Mouse (Mus musculus) fibroblast of lung, adult 2 months (primary cell): ENCODE data around the gene Mcat.

ENCODE experiments used
- DNase-seq: peaks from one replicate; pipeline ENCODE4 v3.0.0-alpha.2; 2011; ENCODE audit warnings: low read depth

Gene Mcat

DNA sequence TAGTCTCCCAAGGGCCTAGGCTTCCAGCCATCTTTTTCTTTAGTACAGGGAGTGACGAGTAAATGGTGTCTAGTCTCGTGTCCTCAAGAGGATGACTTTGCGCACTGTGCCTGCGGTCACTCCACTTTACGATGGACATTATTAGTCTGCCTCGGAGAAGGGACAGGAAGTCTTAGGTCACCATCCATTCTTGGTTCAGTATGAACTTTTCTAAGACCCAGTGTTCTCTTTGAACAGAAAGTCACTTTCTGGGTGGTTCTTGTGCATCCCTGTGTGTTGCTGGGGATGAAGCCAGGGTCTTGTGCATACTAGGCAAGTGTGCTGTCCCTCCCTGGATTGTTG lies 27.7 kb downstream of the Mcat start:
- no peak for DNase-seq

DNA sequence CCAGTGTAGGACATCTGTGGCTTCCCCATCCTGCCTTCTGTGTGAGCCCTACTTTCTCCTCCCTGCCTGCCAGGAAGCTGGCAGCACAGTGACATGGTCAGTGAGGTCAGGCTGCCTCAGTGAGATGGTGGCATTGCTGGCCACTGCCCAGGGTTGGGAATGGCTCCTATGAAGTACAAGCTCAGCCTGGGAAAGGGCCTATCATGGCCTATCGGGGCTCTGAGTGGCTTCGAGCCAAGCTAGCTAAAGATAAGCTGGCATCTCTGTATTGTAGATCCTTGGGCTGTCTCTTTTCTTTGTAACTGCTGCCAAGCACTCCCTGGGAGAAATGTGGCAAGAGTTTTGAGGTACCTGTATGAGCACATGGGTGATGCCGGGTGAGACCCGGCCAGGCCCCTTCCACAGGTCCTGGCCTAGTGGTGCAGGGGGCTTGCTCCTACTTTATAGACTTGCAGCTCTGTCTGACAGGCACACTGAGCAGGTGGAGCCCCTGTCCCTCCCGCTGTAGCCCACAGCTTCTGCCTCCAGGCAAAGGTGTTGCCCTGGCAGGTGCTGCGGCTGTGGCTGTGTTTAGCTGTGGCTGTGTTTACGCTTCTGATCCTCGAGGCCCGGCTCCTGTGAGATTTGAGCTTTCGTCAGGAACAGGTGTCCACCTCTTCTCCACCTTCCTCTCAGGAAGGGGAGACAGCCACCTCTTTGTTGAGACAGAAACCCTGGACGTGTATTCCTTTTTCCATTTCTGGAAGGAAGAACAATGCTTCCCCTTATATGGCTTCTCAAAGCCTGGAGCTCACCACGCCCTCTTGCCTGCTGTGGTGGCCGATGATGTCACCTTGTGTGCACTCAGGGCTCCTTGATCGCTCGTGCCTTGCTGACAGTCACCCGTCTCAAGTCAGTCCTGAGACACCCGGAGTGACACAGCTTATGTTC lies 28.4 kb downstream of the Mcat start:
- no peak for DNase-seq

DNA sequence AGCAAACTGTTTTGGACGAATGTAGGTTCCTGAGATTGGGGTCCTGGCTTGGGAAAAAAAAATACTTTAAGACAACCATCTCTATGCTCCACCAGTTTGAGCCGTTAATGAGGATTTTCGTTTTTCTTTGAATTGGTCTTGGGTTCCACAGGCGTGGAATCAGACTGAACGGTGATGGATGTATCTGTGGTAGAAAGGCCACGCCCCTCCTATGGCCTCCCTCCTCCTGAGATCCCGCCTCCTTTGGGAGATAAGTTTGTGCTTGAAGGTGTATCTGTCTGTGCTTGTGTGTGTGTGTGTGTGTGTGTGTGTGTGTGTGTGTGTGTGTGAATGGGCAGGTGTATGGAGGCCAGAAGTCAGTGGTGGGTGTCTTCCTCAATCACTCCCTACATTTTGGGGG lies 31.0 kb downstream of the Mcat start:
- no peak for DNase-seq

DNA sequence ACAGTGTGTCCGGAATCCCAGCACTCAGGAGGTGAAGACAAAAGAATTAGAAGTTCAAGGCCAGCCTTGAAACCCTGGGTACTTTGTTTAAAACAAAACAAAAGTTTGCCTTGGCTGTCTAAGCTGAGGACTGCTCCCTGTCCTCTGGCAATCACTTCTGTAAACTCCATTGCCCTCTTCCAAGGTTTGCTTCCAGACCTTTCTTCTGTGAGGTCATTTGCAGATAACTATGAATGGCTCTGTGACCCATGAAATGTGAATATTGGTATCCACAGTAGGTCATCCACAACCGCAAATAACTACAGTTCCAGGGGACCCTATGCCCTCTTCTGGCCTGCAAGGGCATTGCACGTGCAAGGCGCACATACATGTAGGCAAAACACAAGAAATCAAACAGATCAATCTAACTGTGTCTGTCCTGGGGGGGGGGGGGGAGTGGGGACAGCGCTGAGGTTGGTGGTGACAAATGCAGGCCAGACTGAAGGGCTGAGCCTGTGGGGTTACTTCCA lies 31.6 kb downstream of the Mcat start:
- no peak for DNase-seq

DNA sequence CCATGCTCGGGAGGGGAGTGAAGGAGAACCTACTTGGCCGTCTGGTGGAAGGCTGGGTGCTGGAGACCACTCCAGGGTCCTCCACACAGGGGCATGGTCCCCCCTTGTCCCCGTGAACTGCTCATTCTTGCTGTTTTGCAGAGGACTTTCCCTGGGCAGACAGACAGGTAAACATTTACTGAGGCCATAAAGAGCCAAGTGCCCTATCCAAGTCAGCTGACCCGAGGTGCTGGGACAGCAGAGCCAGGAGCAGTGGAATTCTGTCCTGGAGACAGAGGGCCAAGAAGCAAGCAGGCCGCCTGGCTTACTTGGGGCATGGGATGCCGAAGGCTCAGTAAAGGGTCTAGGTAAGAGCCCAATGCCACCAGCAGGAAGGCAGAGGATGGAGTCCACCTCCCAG lies 32.9 kb downstream of the Mcat start:
- DNase-seq, result no peak

DNA sequence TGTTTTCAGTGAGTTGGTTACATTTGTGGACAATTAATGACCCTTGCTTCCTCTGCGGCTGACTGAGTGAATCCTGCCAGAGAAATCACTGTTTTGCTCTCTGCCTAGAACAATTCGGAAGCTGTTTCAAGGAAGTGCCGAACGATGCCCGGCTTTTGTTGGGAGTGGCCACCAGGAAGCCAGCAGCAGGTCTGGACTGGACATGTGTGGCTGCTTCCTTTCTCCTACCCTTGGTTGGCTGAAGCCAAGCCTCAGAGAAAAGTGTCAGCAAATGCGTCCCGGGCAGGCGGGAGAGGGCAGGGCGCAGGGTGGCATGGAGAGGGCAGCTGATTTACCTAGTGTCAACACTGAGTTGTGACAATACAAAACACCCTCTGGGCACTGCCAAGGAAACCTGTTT lies 33.4 kb downstream of the Mcat start:
- DNase-seq, result no peak

DNA sequence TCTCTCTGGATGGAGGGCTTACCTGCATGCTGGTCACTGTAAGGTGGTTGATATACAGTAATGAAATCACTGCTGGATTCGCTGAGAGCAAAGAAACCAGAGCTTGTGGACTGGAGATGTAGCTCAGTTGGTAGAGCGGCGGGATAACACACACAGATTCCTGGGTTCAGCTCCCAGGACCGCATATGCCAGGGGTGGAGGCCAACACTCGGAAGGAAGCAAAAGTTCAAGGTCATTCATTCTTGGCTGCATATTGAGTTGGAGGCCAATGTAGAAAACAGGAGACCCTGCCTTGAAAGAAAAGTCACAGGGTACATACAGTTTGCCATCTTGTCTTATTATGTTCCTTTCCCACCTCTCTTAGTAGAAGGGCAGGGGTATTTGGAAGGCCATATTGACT lies 33.8 kb downstream of the Mcat start:
- no peak for DNase-seq

DNA sequence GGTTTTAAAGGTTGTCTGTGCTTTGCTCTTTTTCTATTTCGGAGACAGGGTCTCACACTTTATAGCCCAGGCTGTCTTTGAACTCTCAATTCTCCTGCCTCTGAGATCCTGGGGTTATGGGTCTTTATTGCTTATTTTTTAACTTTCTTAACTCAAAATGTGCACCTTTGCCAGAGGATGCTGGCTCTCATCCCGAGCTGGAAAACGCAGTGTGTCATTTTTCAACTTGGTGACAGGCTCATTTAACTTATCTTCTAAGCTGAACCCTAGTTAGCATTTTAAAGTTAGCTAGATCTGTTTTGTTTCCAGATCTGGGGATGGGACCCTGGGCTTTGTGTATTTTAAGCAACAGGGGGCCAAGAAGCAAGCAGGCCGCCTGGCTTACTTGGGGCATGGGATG lies 34.7 kb downstream of the Mcat start:
- DNase-seq, result no peak

DNA sequence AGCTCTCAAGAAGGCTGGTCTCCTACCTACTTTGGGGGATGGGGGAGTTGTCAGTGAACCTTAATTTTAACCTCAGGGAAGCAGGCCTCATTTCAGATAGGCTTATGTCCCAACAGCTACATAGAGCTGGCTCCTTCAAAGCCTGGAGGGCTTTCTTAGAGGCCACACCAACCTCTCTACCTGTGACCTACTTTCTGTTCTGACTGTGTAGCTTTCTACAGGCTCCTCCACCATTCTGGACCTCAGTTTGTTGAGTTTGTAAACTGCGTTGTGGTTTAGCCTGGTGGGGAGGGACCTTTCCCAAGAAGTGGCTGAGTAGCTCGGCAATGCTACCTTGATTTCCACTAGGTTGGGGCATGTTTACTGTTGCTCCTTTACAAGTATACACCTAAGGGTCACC lies 35.8 kb downstream of the Mcat start:
- DNase-seq, result no peak

DNA sequence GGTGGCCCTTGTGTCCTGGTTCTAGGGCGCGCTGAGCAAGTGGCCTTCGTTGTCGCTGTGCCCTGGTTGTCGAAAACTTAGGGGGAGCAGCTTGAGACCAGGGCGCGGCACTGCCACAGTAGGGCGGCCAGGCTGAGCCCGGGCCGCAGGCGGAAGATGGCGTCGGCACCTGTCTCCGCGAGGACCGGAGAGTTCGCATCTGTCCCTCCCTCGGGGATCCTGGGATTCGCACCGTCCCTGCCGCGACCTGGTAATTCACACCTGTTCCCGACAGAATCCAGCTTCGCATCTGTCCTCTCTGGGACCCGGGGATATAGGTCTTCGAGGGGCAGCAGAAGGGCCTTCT lies 36.5 kb downstream of the Mcat start:
- no peak for DNase-seq

DNA sequence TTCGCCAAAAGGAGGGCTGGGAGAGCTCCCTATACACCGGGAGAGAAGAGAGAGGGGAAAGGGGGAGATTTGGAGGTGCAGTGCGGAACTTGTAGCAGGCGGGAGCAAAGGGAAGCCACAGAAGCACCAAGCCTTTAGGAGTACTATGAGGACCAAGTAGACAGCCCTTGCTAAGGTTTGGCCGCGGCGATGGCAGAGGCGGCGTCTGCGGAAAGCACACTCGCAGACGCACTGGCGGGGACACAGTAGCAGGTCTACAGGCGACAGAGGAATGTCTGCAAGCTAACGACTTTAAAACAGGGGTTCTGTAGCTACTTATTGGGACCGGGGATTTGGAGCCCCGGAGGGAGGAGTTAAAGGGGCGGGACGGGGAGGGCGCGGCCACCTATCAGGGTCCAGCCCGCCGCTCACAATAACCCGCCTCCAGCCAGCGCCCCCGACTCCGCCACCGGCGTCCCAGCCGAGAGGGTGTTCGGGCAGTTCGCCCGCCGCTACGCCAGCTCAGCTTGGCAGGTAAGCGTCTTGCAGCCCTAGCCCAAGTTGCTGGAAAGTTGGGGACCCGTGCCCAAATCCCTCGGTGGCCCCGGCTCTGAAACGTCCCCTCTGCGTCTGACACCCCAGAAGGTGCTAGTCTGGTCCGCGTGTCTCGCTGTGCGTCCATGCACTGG lies 37.0 kb downstream of the Mcat start, which contains the start of gene Bik:
Gene Bik (plus strand): TSS at position 439 of the 668 bp plus-strand sequence.
- no peak for DNase-seq

DNA sequence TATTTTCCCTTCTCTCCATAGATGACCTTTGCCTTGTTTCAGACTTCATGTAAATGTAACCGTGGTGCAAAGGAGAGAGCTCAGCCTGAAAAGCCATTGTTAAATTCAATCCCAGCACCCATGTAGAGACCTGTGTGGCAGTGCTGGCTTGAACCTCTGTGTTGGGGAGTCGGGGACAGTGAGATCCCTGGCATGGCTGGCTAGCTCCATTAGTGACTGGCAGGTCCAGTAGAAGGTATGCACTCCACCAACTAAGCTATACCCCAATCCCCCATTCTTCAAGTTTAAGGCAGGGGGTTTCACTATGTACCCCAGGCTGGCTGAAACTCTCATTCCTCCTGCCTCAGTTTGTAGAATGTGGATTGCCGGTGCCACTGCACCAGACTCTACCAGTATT lies 39.3 kb downstream of the Mcat start:
- no peak for DNase-seq

DNA sequence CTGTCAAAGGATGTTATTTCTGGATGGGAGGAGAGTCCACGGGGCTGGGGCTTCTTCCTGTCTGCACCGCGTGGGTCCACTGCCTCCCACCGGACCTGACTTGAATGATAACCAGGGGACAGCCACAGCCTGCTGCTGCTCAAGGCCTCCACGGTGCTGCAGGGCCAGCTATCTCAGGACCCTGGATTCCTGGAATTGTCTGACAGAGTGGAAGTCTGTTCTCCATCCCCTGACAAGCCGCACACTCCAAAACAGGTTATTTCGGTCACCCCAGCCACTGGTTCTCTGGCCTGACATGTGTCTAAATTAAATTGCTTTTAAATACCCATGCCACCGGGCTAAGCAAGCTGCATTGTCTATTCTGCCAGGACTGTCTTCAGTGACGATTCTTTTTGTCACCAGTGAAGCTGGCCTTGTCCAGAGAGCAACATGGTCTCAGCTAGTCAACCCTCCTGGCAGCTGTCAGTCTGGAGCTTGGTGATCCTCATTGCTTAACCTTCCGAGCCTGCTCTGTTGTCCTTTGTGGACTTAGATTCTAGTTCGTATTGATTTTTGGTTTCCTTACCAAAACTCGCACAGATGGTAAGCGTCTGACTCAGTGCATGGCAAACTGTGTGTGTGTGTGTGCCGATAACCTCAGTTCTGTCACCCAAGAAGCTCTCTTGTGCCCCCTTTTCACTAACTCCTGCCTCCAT lies 39.8 kb downstream of the Mcat start:
- DNase-seq, result no peak

DNA sequence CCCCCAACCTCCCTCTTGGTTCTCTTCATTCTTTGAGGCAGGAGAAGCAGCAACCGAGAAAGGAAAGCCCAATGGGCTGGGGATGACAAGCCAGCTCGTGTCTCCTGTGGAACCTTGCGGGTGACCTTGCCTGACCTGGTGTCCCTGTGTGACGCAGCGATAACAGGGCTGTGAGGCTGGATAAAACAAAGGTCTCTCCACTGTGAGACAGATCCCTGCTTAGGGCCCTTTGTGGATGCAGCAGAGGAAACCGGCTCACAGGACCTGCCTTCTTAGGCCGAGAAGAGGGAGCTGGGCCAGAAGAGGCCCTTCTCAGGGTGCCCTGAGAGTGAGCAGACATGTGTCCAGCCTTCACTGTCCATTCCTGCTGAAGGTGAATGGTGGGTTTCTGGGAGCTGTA lies 40.4 kb downstream of the Mcat start:
- no peak for DNase-seq

DNA sequence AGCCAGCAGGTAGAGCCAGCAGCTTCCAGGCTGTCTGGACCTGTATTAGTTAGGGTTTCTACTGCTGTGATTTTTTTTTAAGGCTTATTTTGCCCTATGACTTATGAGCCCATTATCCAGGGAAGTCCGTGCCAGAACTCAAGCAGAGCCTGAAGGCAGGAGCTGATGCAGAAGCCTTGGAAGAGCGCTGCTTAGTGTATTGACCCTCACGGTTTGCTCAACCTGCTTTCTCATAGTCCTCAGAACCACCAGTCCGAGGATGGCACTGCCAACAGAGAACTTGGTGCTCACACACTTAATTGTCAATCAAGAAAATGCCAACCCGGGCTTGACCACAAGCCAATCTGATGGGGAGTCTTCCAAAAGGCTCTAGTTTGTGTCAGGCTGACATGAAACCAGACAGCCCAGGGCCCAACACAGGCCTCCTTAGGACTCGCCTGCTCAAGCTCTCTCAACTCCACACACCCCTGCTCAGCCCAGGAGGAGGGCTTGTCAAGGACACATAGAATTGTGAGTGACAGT lies 42.7 kb downstream of the Mcat start:
- no peak for DNase-seq

DNA sequence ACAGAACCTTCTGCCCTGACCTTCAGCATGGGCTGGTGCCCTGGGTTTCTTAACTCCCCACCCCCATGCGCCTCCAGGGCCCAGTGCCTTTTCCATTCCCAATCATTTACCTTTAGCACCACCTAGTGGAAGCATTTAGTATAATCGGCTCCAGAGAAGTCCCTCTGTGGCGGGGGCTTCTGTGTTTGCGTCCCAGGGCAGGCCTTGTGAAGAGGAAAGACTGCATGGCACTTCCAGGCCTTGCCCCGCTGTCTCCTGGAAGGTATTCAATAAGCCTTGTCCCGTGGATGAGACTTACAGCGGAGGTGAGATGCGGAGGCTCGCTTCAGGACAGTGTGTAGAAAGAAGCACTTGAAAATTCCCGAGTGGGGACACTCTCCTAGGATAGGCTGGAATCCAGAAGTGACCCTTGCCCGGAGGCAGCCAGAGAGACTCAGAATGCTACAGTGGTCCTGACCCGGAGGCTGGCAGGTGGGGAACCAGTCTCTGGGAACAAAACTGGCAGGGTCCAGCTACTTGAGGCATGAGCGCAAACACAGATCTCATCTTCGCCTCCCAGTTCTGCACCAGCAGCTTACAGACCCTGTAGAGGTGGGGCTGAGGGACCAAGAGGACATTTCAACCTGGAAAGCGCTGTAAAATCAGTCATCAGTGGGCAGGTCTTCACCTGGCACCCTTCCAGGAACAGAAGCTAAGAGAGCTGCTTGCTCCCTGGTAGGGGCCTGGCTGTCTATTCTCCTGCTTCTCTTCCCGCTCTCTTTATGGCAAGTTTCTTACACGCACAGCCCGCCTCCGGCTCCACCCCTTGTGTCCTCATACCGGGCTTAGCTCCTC lies 45.2 kb downstream of the Mcat start:
- DNase-seq, result peak; percentile 24

DNA sequence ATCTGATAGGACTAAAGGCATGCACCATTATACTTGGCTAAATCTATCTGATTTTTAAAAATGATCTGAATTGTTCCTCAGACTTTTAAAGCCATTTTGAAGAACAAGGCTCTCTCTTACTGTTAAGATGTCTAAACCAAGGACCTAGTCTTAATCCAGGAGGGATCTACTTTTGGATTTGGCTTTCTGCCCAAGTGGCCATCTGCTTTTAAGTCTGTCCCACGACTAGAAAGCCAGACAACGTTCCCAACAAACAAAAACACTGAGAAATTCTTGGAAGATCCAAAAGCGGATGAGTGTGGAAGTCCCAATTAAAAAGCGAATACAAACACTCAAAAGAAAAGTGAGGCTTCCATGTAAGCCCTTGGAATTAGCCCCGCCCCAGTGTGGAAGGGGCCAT lies 48.6 kb downstream of the Mcat start:
- no peak for DNase-seq

DNA sequence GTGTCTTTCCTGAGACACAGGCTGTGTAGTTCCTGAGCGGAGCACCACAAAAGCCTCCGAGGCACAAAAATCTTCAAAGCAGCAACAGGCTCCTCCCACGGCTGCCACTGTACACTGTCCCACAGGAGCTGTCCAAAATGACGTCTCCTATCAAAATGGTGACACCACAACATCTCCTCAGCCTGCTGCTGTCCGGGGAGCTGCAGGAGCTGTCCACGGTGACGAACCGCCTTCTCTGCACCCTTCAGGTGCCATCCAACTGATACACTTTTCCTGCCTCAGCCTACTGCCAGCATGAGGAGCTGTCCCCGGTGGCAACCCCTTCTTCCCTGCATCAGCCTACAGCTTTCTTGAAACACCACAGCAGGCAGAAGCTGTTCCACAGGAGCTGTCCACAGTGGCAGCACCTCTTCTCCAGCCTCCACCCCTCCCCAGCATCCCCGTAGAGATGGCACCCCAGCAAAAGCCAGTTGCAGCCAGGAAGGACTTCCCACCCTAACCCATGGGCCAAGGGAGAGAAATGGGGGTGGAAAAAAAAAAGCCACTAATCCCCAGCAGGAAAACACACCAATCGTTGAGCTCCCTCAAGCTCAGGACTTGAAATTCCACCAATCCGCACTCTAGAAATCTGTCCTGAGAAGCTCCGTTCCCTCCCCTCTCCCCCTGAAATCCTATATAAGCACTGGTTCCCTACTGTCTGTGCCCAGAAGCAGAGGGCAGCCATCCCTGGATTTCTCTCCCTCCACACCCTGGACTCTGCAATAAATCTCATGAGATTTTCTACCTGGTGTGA lies 50.9 kb downstream of the Mcat start:
- DNase-seq, result no peak

DNA sequence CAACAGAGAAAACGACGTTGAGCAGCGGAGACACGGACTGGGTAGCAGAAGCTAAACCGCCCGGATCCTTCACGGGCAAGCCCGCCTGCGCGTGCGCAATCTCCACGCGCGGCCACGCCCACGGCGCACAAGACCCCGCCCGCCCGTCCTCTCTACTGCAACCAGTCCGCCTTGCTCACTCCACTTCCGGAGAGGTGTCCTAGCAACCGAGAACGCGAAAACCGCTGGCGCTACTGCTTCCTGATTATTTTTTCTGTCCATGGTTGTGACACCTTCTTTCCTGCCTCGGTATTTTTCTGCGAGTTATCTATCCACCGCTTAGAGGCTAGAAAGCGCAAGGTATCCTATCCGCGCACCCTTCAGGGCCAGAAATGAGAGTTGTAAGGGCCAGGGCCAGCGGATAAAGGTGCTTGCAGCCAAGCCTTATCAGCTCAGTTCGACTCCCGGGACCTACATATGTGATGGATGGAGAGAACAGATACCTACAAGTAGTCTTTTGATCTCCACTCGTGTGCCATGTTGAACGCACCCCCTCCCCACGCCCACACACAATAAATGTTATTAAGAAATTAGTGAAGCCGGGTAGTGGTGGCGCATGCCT lies 52.7 kb downstream of the Mcat start, which contains the start of gene Ttll1:
Gene Ttll1 (minus strand): TSS at position 89 of the 601 bp plus-strand sequence.
- DNase-seq, result peak; percentile 89
